ENCODE assay signal across 10 mouse cellular contexts in genomic region chr8:110619919-110620318, GRCm38 (mm10). TPM values are rescaled to one million over a fixed set of nuclear protein-coding genes. Genes with fewer than 3 reads are reported as not detected.
DNase-seq lines count a peak whose midpoint lies in the region; ATAC-seq and TF ChIP-seq lines count a peak whose summit lies in the region.
"Had no signal": no experiment of that assay in that cellular context is flagged by ENCODE, and none has a peak within 500 bp of the region (broad histone marks: within the 10 kb centered on the region; RNA-seq: fewer than 3 reads in every experiment).

No protein-coding gene starts in this region.

- 0 out of 2 replicates have a peak overlapping the region, but pooled peaks have one; percentile 95 for H3K4me3 ChIP-seq in layer of hippocampus, adult 2 months
- H3K4me3 ChIP-seq in brown adipose tissue, adult 24 weeks (ENCODE audit: insufficient read depth, low read depth, low read length), result peak overlapping the region; percentile 80
- H3K4me3 ChIP-seq in hindbrain, postnatal 0 days (ENCODE audit: low read length), result no peak overlapping the region
- H3K4me3 ChIP-seq in midbrain, embryonic 16.5 days (ENCODE audit: low read depth, low read length), result 0 out of 2 replicates have a peak overlapping the region, but pooled peaks have one; percentile 92

- H3K27ac ChIP-seq in layer of hippocampus, adult 2 months, result no peak overlapping the region
- no peak overlapping the region for H3K27ac ChIP-seq in brown adipose tissue, adult 24 weeks (replicated peaks; ENCODE audit: low read depth, low read length)
- H3K27ac ChIP-seq in hindbrain, postnatal 0 days, result no peak overlapping the region
- no peak overlapping the region for H3K27ac ChIP-seq in midbrain, embryonic 16.5 days (ENCODE audit: low read length)

- no peak overlapping the region for H3K9ac ChIP-seq in hindbrain, postnatal 0 days (replicated peaks; ENCODE audit: low read length)
- no peak overlapping the region for H3K9ac ChIP-seq in midbrain, embryonic 16.5 days (ENCODE audit: low read depth, low read length)

- H3K9me3 ChIP-seq in hindbrain, postnatal 0 days (ENCODE audit: low read length), result no peaks in the 10 kb centered on the region
- H3K9me3 ChIP-seq in midbrain, embryonic 16.5 days (replicated peaks; ENCODE audit: control insufficient read depth, low read length, poor library complexity, severe bottlenecking), result no peaks in the 10 kb centered on the region

- WGBS in hindbrain, postnatal 0 days, result 93% methylated on average over 5 of the region's 5 CpGs
- WGBS in midbrain, embryonic 16.5 days, result 94% methylated on average over 5 of the region's 5 CpGs

- 0 out of 2 replicates have a peak, but pooled peaks cover 2% of the 10 kb centered on the region for H3K4me1 ChIP-seq in brown adipose tissue, adult 24 weeks (ENCODE audit: control insufficient read depth, insufficient read depth, insufficient read length, low read length)
- H3K4me1 ChIP-seq in hindbrain, postnatal 0 days (ENCODE audit: insufficient read depth, low read length), result peaks cover 12% of the 10 kb centered on the region
- peaks cover 26% of the 10 kb centered on the region for H3K4me1 ChIP-seq in midbrain, embryonic 16.5 days (ENCODE audit: control insufficient read depth, insufficient read depth, low read length)

- DNase-seq in layer of hippocampus, adult 2 months (ENCODE audit: low spot score in 2 of 2), result no peak
- no peak for DNase-seq in layer of hippocampus, postnatal 36 days
- DNase-seq in hindbrain, postnatal 0 days (ENCODE audit: low spot score), result peak; percentile 27
- DNase-seq in testis, postnatal 14 days (ENCODE audit: low spot score), result no peak
- no peak for DNase-seq in ovary, postnatal 36 days (ENCODE audit: low spot score)
- DNase-seq in frontal cortex, adult 2 months (ENCODE audit: extremely low spot score in 1 of 2, low spot score in 1 of 2), result no peak
- DNase-seq: adrenal gland, adult 2 months; kidney, adult 11 months had no signal

- no peaks in the 10 kb centered on the region for H3K36me3 ChIP-seq in hindbrain, postnatal 0 days (ENCODE audit: insufficient read depth, low read length)
- H3K36me3 ChIP-seq in midbrain, embryonic 16.5 days (ENCODE audit: control insufficient read depth, insufficient read depth, low read length), result no peaks in the 10 kb centered on the region

- no peaks in the 10 kb centered on the region for H3K27me3 ChIP-seq in hindbrain, postnatal 0 days (ENCODE audit: insufficient read depth, low read length)
- peaks cover 3% of the 10 kb centered on the region; the same call in 1 of the 2 replicates for H3K27me3 ChIP-seq in midbrain, embryonic 16.5 days (ENCODE audit: control insufficient read depth, insufficient read depth, low read depth, low read length)

- ATAC-seq in hindbrain, postnatal 0 days, result no peak
- ATAC-seq in midbrain, embryonic 16.5 days, result no peak

- TF ChIP-seq CTCF in layer of hippocampus, adult 2 months (conservative IDR thresholded peaks at IDR 0.05), result peak; percentile 73
- TF ChIP-seq CTCF in hindbrain, postnatal 0 days (IDR thresholded peaks at IDR 0.05; ENCODE audit: low read depth), result peak; percentile 41

- H3K4me2 ChIP-seq in hindbrain, postnatal 0 days (ENCODE audit: low read depth, low read length), result peak overlapping the region; percentile 90
- peak overlapping the region; percentile 94; the same call in 1 of the 2 replicates for H3K4me2 ChIP-seq in midbrain, embryonic 16.5 days (ENCODE audit: low read length)

RNA-seq across cellular contexts. Expression of gene Vac14, which starts 1.5 kb away (rescaled TPM):
- 10 to 100 TPM; 22.8 to 23.4 TPM for total RNA-seq in layer of hippocampus, adult 2 months (2021)
- total RNA-seq in layer of hippocampus, postnatal 36 days (2021), result 10 to 100 TPM; 23.9 TPM
- 14.4 and 17.0 TPM in 2 replicates for polyA plus RNA-seq in brown adipose tissue, adult 24 weeks (2012; ENCODE audit: insufficient read depth, insufficient read length, missing spikeins)
- total RNA-seq in hindbrain, postnatal 0 days (2014; rRNA removed), result 42.1 and 44.1 TPM in 2 replicates
- polyA plus RNA-seq in hindbrain, postnatal 0 days (2015; fragmentation: Nextera tagmentation; extraction: Ambion mirVana), result 22.4 and 26.1 TPM in 2 replicates
- polyA plus RNA-seq in midbrain, embryonic 16.5 days (2015; fragmentation: Nextera tagmentation; extraction: Ambion mirVana), result 25.2 and 28.5 TPM in 2 replicates
- polyA plus RNA-seq in frontal cortex, adult 2 months (2012; rRNA removed), result 27.5 and 28.7 TPM in 2 replicates
